Mouse (Mus musculus): ENCODE measurements around the gene Actn4. TPM values are rescaled to one million over a fixed set of nuclear protein-coding genes. Genes with fewer than 3 reads are reported as not detected.

Actn4 gene
- polyA plus RNA-seq, 1 experiment from 2014 or later = 413 TPM

DNA sequence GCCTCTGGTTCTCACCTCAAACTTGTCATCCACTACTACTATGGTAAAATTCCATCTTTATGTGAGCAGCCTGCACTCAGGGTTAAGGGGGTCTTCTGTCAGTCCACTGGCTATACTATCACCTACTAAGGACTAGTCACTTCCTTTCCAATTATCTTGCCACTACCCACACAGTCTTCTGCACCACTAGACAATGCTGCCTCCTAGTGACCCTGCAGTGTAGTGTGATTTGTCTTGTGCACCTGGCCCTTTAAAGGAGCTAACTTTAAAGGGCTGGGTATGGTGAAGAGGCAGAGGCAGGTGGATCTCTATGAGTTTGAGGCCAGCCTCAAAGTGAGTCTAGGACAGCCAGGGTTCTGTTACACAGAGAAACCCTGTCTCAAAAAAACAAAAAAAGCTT, 45.6 kb downstream of the Actn4 start:
- H3K4me1 ChIP-seq (ENCODE audit: control insufficient read depth, insufficient read depth, low read length) = peaks cover 45% of the 10 kb centered on the region
- H3K4me2 ChIP-seq (ENCODE audit: low read depth, low read length) = no peak overlapping the region
- no peaks in the 10 kb centered on the region for H3K9me3 ChIP-seq (replicated peaks; ENCODE audit: control insufficient read depth, low read length)
- no peaks in the 10 kb centered on the region for H3K27me3 ChIP-seq (ENCODE audit: control insufficient read depth, insufficient read depth, low read length)
- no peak overlapping the region for H3K27ac ChIP-seq (ENCODE audit: low read length)
- H3K4me3 ChIP-seq (replicated peaks; ENCODE audit: low read length) = no peak overlapping the region
- H3K36me3 ChIP-seq (ENCODE audit: control insufficient read depth, insufficient read depth, low read length) = peaks cover 27% of the 10 kb centered on the region
- no peak for ATAC-seq (ENCODE audit: insufficient read depth, low FRiP score)
- H3K9ac ChIP-seq (ENCODE audit: low read length) = no peak overlapping the region

DNA sequence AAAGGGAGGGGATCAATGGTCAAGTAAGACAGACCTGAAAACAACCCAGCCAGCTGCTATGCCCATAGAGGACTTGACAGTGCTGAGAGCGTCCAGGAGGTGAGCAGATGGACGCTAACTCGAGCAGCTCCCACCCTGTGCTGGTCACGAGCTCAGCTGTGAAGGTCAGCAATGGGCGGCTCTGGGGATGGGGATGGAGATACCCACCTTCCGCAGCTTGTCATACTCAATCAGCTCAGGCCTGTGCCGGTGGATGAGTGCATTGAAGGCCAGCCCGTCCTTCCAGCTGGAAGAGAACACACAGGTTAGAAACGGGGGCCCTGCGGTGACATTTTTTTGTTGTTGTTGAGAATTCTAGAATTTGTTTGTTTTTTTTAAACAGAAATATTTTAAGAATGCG, 49.0 kb downstream of the Actn4 start:
- H3K27ac ChIP-seq (ENCODE audit: low read length) = no peak overlapping the region
- 70% methylated on average over 11 of the region's 11 CpGs for WGBS

DNA sequence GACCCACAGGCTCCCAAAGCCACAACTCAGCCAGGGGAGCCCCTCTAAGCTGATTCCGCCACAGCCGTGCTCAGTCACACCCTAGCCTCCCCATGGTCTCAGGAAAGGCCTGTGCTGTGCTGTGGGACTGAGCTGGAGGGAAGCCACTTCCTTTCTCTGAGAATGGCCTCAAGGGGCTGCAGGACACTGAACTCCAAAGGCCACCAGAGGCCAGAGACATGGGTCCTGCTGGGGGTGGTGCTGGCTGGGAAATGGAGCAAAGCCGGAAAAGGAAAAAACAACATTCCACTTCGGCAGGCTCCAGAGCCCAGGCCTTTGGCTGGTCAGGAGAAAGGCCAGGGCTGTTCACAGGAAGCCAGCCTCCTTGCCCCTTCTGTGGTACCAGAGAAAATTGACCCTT, 50.5 kb downstream of the Actn4 start:
- no peak overlapping the region for H3K9ac ChIP-seq (ENCODE audit: low read length)
- no peak overlapping the region for H3K4me3 ChIP-seq (replicated peaks; ENCODE audit: low read length)
- peak; percentile 67 for ATAC-seq (ENCODE audit: insufficient read depth, low FRiP score)
- no peaks in the 10 kb centered on the region; the same call in 1 of the 2 replicates for H3K4me1 ChIP-seq (ENCODE audit: control insufficient read depth, insufficient read depth, low read length)
- no peaks in the 10 kb centered on the region for H3K27me3 ChIP-seq (ENCODE audit: control insufficient read depth, insufficient read depth, low read length)
- no peaks in the 10 kb centered on the region for H3K9me3 ChIP-seq (replicated peaks; ENCODE audit: control insufficient read depth, low read length)
- H3K36me3 ChIP-seq (ENCODE audit: control insufficient read depth, insufficient read depth, low read length) = peaks cover 43% of the 10 kb centered on the region
- peak overlapping the region; percentile 44; the same call in 1 of the 2 replicates for H3K27ac ChIP-seq (ENCODE audit: low read length)
- H3K4me2 ChIP-seq (ENCODE audit: low read depth, low read length) = no peak overlapping the region
- WGBS = 66% methylated on average over 4 of the region's 4 CpGs

More for the DNA sequence above, 49.0 kb downstream of the Actn4 start:
- no peak overlapping the region for H3K4me2 ChIP-seq (ENCODE audit: low read depth, low read length)
- peaks cover 38% of the 10 kb centered on the region for H3K36me3 ChIP-seq (ENCODE audit: control insufficient read depth, insufficient read depth, low read length)
- no peak overlapping the region for H3K4me3 ChIP-seq (replicated peaks; ENCODE audit: low read length)
- no peak overlapping the region for H3K9ac ChIP-seq (ENCODE audit: low read length)
- no peaks in the 10 kb centered on the region for H3K27me3 ChIP-seq (ENCODE audit: control insufficient read depth, insufficient read depth, low read length)
- H3K9me3 ChIP-seq (replicated peaks; ENCODE audit: control insufficient read depth, low read length) = no peaks in the 10 kb centered on the region
- ATAC-seq (ENCODE audit: insufficient read depth, low FRiP score) = no peak
- peaks cover 13% of the 10 kb centered on the region for H3K4me1 ChIP-seq (ENCODE audit: control insufficient read depth, insufficient read depth, low read length)

DNA sequence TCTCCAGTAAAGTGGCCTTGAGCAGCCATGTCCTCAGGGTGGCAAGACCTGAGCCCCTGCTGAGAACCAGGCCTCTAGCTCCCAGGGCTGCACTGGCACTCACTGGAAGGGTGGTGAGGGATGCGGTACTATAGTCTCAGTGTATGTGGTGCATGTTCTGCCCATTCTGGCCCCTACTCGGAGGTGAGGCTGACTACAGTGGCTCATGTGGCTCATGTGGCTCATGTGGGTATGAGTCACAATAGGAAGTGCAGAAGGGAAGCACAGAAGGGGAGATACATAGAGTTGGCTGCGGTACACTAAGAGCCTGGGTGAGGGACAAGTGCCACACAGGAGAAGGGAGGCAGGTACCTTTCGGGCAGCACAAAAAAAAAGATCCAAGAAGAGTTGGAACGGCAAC, 54.9 kb downstream of the Actn4 start:
- Histone ChIP-seq H3K27me3 (ENCODE audit: control insufficient read depth, insufficient read depth, low read length) (no peaks in the 10 kb centered on the region), H3K36me3 (ENCODE audit: control insufficient read depth, insufficient read depth, low read length) (peaks cover 53% of the 10 kb centered on the region), H3K9me3 (replicated peaks; ENCODE audit: control insufficient read depth, low read length) (no peaks in the 10 kb centered on the region), H3K4me3 (replicated peaks; ENCODE audit: low read length) (no peak overlapping the region), H3K9ac (ENCODE audit: low read length) (no peak overlapping the region), H3K27ac (ENCODE audit: low read length) (no peak overlapping the region), H3K4me1 (ENCODE audit: control insufficient read depth, insufficient read depth, low read length) (no peaks in the 10 kb centered on the region), H3K4me2 (ENCODE audit: low read depth, low read length) (no peak overlapping the region)
- ATAC-seq (ENCODE audit: insufficient read depth, low FRiP score) = no peak
- 91% methylated on average over 5 of the region's 5 CpGs for WGBS

DNA sequence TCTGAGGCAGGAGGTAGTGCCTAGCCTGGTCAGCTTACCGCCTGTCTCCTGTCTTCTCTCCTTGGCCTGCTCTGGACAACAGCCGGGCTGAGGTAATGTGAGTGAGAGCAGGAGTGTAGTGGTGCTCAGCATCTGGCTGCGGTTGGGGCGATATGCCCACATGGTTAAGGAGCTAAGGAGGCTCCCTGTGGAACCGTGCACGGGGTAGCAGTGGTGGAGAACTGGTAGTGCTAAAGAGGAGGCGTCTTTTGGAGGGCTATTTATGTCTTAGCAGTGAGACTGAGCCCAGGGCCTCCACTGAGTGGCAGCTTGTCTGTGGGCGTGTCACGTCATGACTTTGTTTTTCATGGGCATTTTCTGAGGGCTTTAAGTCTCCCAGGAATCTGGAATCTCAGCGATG, 58.4 kb downstream of the Actn4 start:
- ATAC-seq (ENCODE audit: insufficient read depth, low FRiP score) = no peak
- 82% methylated on average over 10 of the region's 10 CpGs for WGBS
- H3K27ac ChIP-seq (ENCODE audit: low read length) = no peak overlapping the region
- no peak overlapping the region for H3K4me2 ChIP-seq (ENCODE audit: low read depth, low read length)
- H3K4me1 ChIP-seq (ENCODE audit: control insufficient read depth, insufficient read depth, low read length) = no peaks in the 10 kb centered on the region
- H3K36me3 ChIP-seq (ENCODE audit: control insufficient read depth, insufficient read depth, low read length) = peaks cover 59% of the 10 kb centered on the region
- no peaks in the 10 kb centered on the region for H3K9me3 ChIP-seq (replicated peaks; ENCODE audit: control insufficient read depth, low read length)
- H3K9ac ChIP-seq (ENCODE audit: low read length) = no peak overlapping the region
- H3K4me3 ChIP-seq (replicated peaks; ENCODE audit: low read length) = no peak overlapping the region
- H3K27me3 ChIP-seq (ENCODE audit: control insufficient read depth, insufficient read depth, low read length) = no peaks in the 10 kb centered on the region

DNA sequence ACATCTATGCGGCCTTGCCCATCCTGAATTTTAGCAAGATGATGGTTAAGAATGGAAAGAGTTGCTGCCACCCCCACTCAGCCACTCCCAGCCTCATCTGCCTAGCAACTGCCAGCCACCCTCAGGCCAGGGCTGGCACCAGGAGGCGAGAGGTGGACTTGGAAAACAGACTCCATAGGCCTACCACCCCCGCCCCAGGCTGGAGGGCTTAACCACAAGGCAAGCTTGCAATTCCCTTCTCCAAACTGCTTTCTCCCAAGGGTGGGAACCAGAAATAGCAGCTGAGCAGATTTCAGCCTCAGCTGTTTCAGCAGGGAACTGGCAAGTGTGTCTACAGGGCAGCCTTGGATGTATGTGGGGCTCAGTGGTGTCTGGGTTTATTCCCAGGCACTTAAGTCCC, 59.3 kb downstream of the Actn4 start:
- ATAC-seq (ENCODE audit: insufficient read depth, low FRiP score) = no peak
- H3K9me3 ChIP-seq (replicated peaks; ENCODE audit: control insufficient read depth, low read length) = no peaks in the 10 kb centered on the region
- H3K4me2 ChIP-seq (ENCODE audit: low read depth, low read length) = no peak overlapping the region
- WGBS = 92% methylated on average over 3 of the region's 3 CpGs
- H3K9ac ChIP-seq (ENCODE audit: low read length) = no peak overlapping the region
- H3K27me3 ChIP-seq (ENCODE audit: control insufficient read depth, insufficient read depth, low read length) = no peaks in the 10 kb centered on the region
- no peaks in the 10 kb centered on the region for H3K4me1 ChIP-seq (ENCODE audit: control insufficient read depth, insufficient read depth, low read length)
- H3K36me3 ChIP-seq (ENCODE audit: control insufficient read depth, insufficient read depth, low read length) = peaks cover 68% of the 10 kb centered on the region
- H3K27ac ChIP-seq (ENCODE audit: low read length) = no peak overlapping the region
- no peak overlapping the region for H3K4me3 ChIP-seq (replicated peaks; ENCODE audit: low read length)

DNA sequence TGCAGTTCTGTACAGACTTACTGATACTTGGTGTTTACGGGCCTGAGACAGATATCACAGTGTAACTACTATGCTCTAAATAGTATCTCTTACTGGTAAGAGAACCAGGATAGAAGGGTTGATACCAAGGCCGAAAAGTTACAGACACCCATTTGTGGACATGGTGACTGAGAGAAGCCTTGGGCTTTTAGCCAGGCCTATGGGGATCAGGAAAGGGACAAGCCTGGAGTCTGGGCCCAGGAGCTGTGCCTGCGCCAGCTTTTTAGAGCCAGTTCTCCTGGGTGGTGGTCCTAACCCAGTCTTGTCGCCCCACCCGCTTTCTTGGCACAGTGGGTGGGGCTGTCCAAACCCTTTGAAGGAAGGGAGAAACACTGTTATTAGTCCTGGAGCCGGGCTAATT, 60.0 kb downstream of the Actn4 start:
- no peak overlapping the region for H3K9ac ChIP-seq (ENCODE audit: low read length)
- no peak for ATAC-seq (ENCODE audit: insufficient read depth, low FRiP score)
- no peak overlapping the region for H3K4me2 ChIP-seq (ENCODE audit: low read depth, low read length)
- 84% methylated on average over 6 of the region's 6 CpGs for WGBS
- H3K9me3 ChIP-seq (replicated peaks; ENCODE audit: control insufficient read depth, low read length) = no peaks in the 10 kb centered on the region
- no peaks in the 10 kb centered on the region for H3K27me3 ChIP-seq (ENCODE audit: control insufficient read depth, insufficient read depth, low read length)
- no peak overlapping the region for H3K27ac ChIP-seq (ENCODE audit: low read length)
- H3K4me3 ChIP-seq (replicated peaks; ENCODE audit: low read length) = no peak overlapping the region
- no peaks in the 10 kb centered on the region for H3K4me1 ChIP-seq (ENCODE audit: control insufficient read depth, insufficient read depth, low read length)
- peaks cover 73% of the 10 kb centered on the region for H3K36me3 ChIP-seq (ENCODE audit: control insufficient read depth, insufficient read depth, low read length)

DNA sequence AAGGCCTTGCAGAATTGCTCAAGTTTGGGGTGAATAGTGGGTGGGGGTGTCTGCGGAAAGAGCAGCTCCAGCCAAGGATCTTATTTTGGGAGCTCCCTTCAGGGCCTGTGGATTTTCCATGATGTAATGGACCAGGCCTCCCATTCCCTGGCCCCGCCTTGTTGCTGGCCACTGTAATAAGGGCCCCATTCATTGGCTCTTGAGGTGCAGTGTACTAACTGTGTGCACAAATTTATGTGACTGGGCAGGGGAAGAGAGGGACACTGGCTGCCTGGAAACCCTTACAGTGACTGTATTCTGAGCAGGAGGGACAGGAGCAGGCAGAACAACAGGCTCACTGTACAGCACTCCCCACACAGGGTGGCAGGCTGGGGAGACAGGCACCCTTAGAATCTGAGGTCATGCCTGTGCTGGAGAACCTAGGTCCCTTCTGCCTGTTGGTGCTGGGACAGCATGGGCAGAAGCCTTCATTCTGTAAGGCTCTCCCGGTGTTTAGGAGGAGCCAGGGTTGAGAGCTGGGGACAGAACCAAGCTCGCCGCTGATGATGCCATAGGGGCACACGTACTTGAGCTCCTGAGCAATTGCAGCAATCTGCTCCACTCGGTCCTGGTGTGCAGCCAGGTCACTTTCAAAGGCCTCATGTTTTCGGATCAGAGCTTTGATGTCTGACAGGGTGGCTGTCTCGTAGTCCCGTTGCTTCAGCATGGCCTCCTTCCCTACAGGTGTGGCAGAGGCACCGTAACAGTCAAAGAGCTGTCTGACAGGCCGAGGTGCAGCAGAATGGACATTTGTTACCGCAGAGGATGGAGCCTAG, 60.6 kb downstream of the Actn4 start:
- no peak overlapping the region for H3K4me3 ChIP-seq (replicated peaks; ENCODE audit: low read length)
- H3K4me1 ChIP-seq (ENCODE audit: control insufficient read depth, insufficient read depth, low read length) = no peaks in the 10 kb centered on the region
- H3K36me3 ChIP-seq (ENCODE audit: control insufficient read depth, insufficient read depth, low read length) = peaks cover 75% of the 10 kb centered on the region
- no peaks in the 10 kb centered on the region for H3K27me3 ChIP-seq (ENCODE audit: control insufficient read depth, insufficient read depth, low read length)
- no peak overlapping the region for H3K9ac ChIP-seq (ENCODE audit: low read length)
- peak; percentile 59; the same call in 1 of the 2 replicates for ATAC-seq (ENCODE audit: insufficient read depth, low FRiP score)
- no peaks in the 10 kb centered on the region for H3K9me3 ChIP-seq (replicated peaks; ENCODE audit: control insufficient read depth, low read length)
- 89% methylated on average over 13 of the region's 13 CpGs for WGBS
- no peak overlapping the region; the same call in 1 of the 2 replicates for H3K27ac ChIP-seq (ENCODE audit: low read length)
- H3K4me2 ChIP-seq (ENCODE audit: low read depth, low read length) = no peak overlapping the region

DNA sequence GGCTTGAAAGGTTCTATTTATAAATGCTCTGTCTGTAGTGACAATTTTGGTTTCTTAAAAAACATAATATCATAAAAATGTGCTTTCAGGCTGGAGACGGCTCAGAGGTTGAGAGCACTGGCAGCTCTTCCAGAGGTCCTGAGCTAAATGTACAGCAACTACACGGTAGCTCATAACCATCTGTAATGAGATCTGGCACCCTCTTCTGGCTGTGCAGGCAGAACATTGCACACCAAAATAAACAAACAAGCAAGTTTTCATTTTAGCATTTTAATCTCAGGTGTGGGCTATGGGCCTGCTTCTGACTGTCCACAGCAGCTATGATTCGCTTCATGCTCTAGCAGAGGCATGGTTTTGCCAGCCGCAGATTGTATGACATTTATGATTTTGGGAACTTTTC, 62.2 kb downstream of the Actn4 start:
- Histone ChIP-seq H3K4me3 (replicated peaks; ENCODE audit: low read length) (no peak overlapping the region), H3K9ac (ENCODE audit: low read length) (no peak overlapping the region), H3K9me3 (replicated peaks; ENCODE audit: control insufficient read depth, low read length) (no peaks in the 10 kb centered on the region), H3K4me1 (ENCODE audit: control insufficient read depth, insufficient read depth, low read length) (no peaks in the 10 kb centered on the region), H3K27ac (ENCODE audit: low read length) (no peak overlapping the region), H3K4me2 (ENCODE audit: low read depth, low read length) (no peak overlapping the region), H3K36me3 (ENCODE audit: control insufficient read depth, insufficient read depth, low read length) (peaks cover 77% of the 10 kb centered on the region), H3K27me3 (ENCODE audit: control insufficient read depth, insufficient read depth, low read length) (no peaks in the 10 kb centered on the region)
- ATAC-seq (ENCODE audit: insufficient read depth, low FRiP score) = no peak
- 78% methylated on average over 4 of the region's 4 CpGs for WGBS

Measured in stomach, embryonic 16.5 days (tissue).